Mouse (Mus musculus) ovary, postnatal 14 days (tissue): ENCODE data around the gene 4930578G10Rik.
"Not testable (repeated sequence)": the region's sequence is repeated elsewhere in the genome, so short reads cannot be mapped to it uniquely, and the experiment has no call there.

Source experiments
- DNase-seq: peaks from one replicate; pipeline ENCODE4 v3.0.0; 2022; ENCODE audit warnings: low spot score

Gene 4930578G10Rik

GRCm38 (mm10) chr4:42735245-42735644 lies at the start of gene 4930578G10Rik:
Gene 4930578G10Rik, plus strand, starts transcription at chr4:42735545.
- DNase-seq, result not testable (repeated sequence)

GRCm38 (mm10) chr4:42756477-42756876 lies 21.1 kb downstream of the 4930578G10Rik start, which contains the start of gene Ccl19:
Gene Ccl19, minus strand, starts transcription at chr4:42756577.
- DNase-seq, result not testable (repeated sequence)

GRCm38 (mm10) chr4:42773893-42774292 lies 38.5 kb downstream of the 4930578G10Rik start, which contains the start of gene Ccl21a:
Gene Ccl21a, minus strand, starts transcription at chr4:42773993.
- DNase-seq, result not testable (repeated sequence)

- not testable (repeated sequence) for DNase-seq
Observed at GRCm38 (mm10) chr4:42853788-42854187, 118.4 kb downstream of the 4930578G10Rik start, which contains the start of gene Fam205a1. Gene Fam205a1, minus strand, starts transcription at chr4:42853888.

GRCm38 (mm10) chr4:42856671-42857070 lies 121.3 kb downstream of the 4930578G10Rik start, which contains the start of gene Gm12394:
Gene Gm12394, minus strand, starts transcription at chr4:42856771.
- not testable (repeated sequence) for DNase-seq

- not testable (repeated sequence) for DNase-seq
Observed at GRCm38 (mm10) chr4:42860483-42860882, 125.1 kb downstream of the 4930578G10Rik start.

GRCm38 (mm10) chr4:42863487-42863886 lies 128.1 kb downstream of the 4930578G10Rik start:
- DNase-seq, result not testable (repeated sequence)

- DNase-seq, result no peak
Observed at GRCm38 (mm10) chr4:42867390-42867789, 132.0 kb downstream of the 4930578G10Rik start.

GRCm38 (mm10) chr4:42868193-42868592 lies 132.8 kb downstream of the 4930578G10Rik start:
- no peak for DNase-seq

GRCm38 (mm10) chr4:42870748-42871147 lies 135.4 kb downstream of the 4930578G10Rik start:
- DNase-seq, result no peak

- no peak for DNase-seq
Observed at GRCm38 (mm10) chr4:42872151-42872550, 136.8 kb downstream of the 4930578G10Rik start.

GRCm38 (mm10) chr4:42872746-42873435 lies 137.5 kb downstream of the 4930578G10Rik start:
- DNase-seq, result no peak

- no peak for DNase-seq
Observed at GRCm38 (mm10) chr4:42874134-42874533, 138.8 kb downstream of the 4930578G10Rik start, which contains the start of gene Fam205c. Gene Fam205c, minus strand, starts transcription at chr4:42874234.

GRCm38 (mm10) chr4:42876586-42877291 lies 141.4 kb downstream of the 4930578G10Rik start:
- DNase-seq, result peak; percentile 41

- no peak for DNase-seq
Observed at GRCm38 (mm10) chr4:42877657-42878056, 142.3 kb downstream of the 4930578G10Rik start.

- DNase-seq, result no peak
Observed at GRCm38 (mm10) chr4:42879829-42880676, 144.7 kb downstream of the 4930578G10Rik start.

GRCm38 (mm10) chr4:42880677-42880948 lies 145.3 kb downstream of the 4930578G10Rik start:
- DNase-seq, result no peak

- no peak for DNase-seq
Observed at GRCm38 (mm10) chr4:42886926-42887325, 151.6 kb downstream of the 4930578G10Rik start.

GRCm38 (mm10) chr4:42888806-42889205 lies 153.5 kb downstream of the 4930578G10Rik start:
- DNase-seq, result no peak

- no peak for DNase-seq
Observed at GRCm38 (mm10) chr4:42891176-42891575, 155.8 kb downstream of the 4930578G10Rik start.

- DNase-seq, result no peak
Observed at GRCm38 (mm10) chr4:42895118-42895517, 159.8 kb downstream of the 4930578G10Rik start.
